Mouse (Mus musculus) heart, embryonic 14.5 days (tissue): ENCODE results near the gene Acadvl. TPM values are rescaled to one million over a fixed set of nuclear protein-coding genes. Genes with fewer than 3 reads are reported as not detected.

ENCODE experiments used
- ATAC-seq: fragments of 200-750 bp; cut with Nextera tagmentation; 2 replicates; pipeline ENCODE4 v1.8.0; 2017; ENCODE audit warnings: low read depth, moderate TSS enrichment; ENCODE audit not compliant: insufficient number of reproducible peaks, insufficient read depth, low FRiP score
- H3K27ac ChIP-seq, 2 experiments: fragments of 200-500 bp in 1 of 2; fragments of 300-500 bp in 1 of 2; sonication (generic) in 1 of 2; replicated peaks in 1 of 2; 2 replicates each; pipeline ENCODE4 v1.5.1; 2012 to 2014; ENCODE audit warnings: low read depth in 2 of 2, low read length in 2 of 2, control low read depth in 1 of 2, mild to moderate bottlenecking in 1 of 2, mixed read lengths in 1 of 2; ENCODE audit not compliant: control insufficient read depth in 1 of 2, insufficient read depth in 1 of 2
- H3K27me3 ChIP-seq: fragments of 300-500 bp; sonication (generic); 2 replicates; pipeline ENCODE4 v1.6.1; 2014; ENCODE audit warnings: mild to moderate bottlenecking, low read length, control low read depth; ENCODE audit not compliant: control insufficient read depth, insufficient read depth
- H3K36me3 ChIP-seq: fragments of 300-500 bp; sonication (generic); 2 replicates; pipeline ENCODE4 v1.6.1; 2014; ENCODE audit warnings: mild to moderate bottlenecking, control low read depth, low read length, mixed read lengths; ENCODE audit not compliant: control insufficient read depth, insufficient read depth
- H3K4me1 ChIP-seq, 2 experiments: fragments of 200-500 bp in 1 of 2; fragments of 300-500 bp in 1 of 2; sonication (generic) in 1 of 2; 2 replicates each; pipeline ENCODE4 v1.6.1; 2012 to 2014; ENCODE audit warnings: low read length in 2 of 2, control low read depth in 1 of 2, mixed read lengths in 1 of 2; ENCODE audit not compliant: control insufficient read depth in 2 of 2, insufficient read depth in 2 of 2
- H3K4me2 ChIP-seq: fragments of 300-500 bp; sonication (generic); 2 replicates; pipeline ENCODE4 v1.6.1; 2014; ENCODE audit warnings: mild to moderate bottlenecking, low read length
- H3K4me3 ChIP-seq, 2 experiments: fragments of 200-500 bp in 1 of 2; fragments of 300-500 bp in 1 of 2; sonication (generic) in 1 of 2; 2 replicates each; pipeline ENCODE4 v1.5.1; 2012 to 2014; ENCODE audit warnings: low read length in 2 of 2, mild to moderate bottlenecking in 2 of 2, control low read depth in 1 of 2, low read depth in 1 of 2, moderate library complexity in 1 of 2; ENCODE audit not compliant: control insufficient read depth in 1 of 2, insufficient read depth in 1 of 2
- H3K9ac ChIP-seq: fragments of 300-500 bp; sonication (generic); 2 replicates; pipeline ENCODE4 v1.6.1; 2014; ENCODE audit warnings: mild to moderate bottlenecking, low read length
- H3K9me3 ChIP-seq: fragments of 300-500 bp; sonication (generic); 2 replicates; pipeline ENCODE4 v1.6.1; 2016; ENCODE audit warnings: low read length, control low read depth; ENCODE audit not compliant: control insufficient read depth
- WGBS: fragments of 180-500 bp; shearing (Covaris S2); extraction: QIAGEN DNeasy Blood & Tissue Kit; methylation state at CpG from one replicate; pipeline ENCODE4 v1.1.7; 2014; 5-methylcytosine and 5-hydroxymethylcytosine counted together
- polyA plus RNA-seq: library from polyadenylated mRNA; unstranded; fragments of >200 nt; fragmentation: Nextera tagmentation; extraction: Ambion mirVana; gene quantifications from 2 replicates; pipeline ENCODE4 v1.2.1, GENCODE M21; 2014

The Acadvl gene
- polyA plus RNA-seq, 1 experiment from 2014 or later, result 185 TPM

DNA sequence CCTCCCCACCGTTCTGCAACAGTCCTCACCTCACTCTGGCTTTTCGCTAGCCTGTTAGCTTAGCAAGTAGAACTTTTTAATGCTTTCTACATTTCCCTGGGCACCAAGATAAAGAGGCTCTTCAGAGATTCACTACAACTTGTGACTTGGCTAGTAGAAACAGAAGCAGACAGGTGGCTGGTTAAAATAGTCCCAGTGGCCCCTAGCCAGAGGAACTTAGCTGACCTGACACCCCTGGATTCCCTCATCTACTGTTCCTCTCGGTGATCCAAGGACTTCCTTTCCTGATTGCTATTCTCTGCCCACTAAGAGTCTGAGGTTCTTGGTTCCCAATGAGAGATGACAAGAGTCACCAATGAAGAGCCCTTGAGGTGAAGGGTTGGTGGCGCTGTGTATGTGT, 31.8 kb downstream of the Acadvl start:
- WGBS, result 74% methylated on average over 4 of the region's 4 CpGs

DNA sequence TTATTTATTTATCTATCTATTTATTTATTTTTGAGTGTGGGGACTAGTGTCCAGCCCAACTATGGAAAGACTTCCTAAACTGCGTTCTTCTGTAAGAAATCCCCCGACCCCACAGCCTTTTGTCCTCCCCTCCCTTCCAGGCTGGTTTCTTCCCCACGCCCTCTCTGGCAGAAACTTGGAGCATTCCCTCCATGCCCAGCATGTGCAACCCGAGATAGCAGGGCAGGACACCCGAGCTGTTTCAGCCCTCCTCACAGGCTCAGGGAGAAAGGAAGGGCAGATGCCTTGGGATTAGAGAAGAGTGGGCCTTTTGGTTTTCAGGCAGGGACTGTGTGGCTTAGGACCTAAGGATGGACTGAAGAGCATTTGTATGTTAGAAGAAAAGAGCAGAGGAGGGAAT, 32.3 kb downstream of the Acadvl start:
- H3K9me3 ChIP-seq, result no peaks in the 10 kb centered on the region
- peaks cover 55% of the 10 kb centered on the region for H3K36me3 ChIP-seq
- H3K4me2 ChIP-seq, result peak overlapping the region; percentile 80
- WGBS, result 13% methylated on average over 5 of the region's 5 CpGs
- peak overlapping the region; percentile 20 to 99 for H3K27ac ChIP-seq
- peak overlapping the region in 1 of 2 experiments; percentile 99; a peak in 2 of 4 replicates for H3K4me3 ChIP-seq
- no peak for ATAC-seq
- H3K9ac ChIP-seq, result peak overlapping the region; percentile 99
- no peaks in the 10 kb centered on the region for H3K27me3 ChIP-seq
- H3K4me1 ChIP-seq, result peaks cover 11 to 24% of the 10 kb centered on the region in 2 experiments

More for the DNA sequence above, 31.8 kb downstream of the Acadvl start:
- H3K27me3 ChIP-seq, result no peaks in the 10 kb centered on the region
- H3K9me3 ChIP-seq, result no peaks in the 10 kb centered on the region
- peak overlapping the region; percentile 99 for H3K9ac ChIP-seq
- no peak for ATAC-seq
- H3K4me3 ChIP-seq, result peak overlapping the region in 1 of 2 experiments; percentile 99; a peak in 2 of 4 replicates
- peaks cover 57% of the 10 kb centered on the region for H3K36me3 ChIP-seq
- H3K4me1 ChIP-seq, result peaks cover 11 to 24% of the 10 kb centered on the region in 2 experiments
- peak overlapping the region in 1 of 2 experiments; percentile 99; a peak in 3 of 4 replicates for H3K27ac ChIP-seq
- H3K4me2 ChIP-seq, result peak overlapping the region; percentile 80

DNA sequence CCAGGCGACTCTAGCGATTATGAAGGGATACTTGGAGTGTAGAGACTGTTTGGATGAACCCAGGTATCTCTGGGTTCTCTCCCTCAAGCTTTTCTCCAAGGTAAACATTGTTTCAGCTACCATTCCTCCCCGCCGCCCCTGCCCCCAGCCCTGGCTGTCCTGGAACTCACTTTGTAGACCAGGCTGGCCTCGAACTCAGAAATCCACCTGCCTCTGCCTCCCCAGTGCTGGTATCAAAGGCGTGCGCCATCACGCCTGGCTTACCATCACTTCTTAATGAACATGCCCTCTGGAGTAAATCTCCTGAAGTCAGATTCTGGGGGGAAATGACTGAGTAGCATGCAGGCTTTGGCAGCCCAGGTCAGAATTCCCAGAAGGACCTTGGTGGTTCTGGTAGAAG, 33.0 kb downstream of the Acadvl start, which contains the start of gene Elp5:
Gene Elp5 (minus strand): TSS at position 293 of the 400 bp plus-strand sequence.
- Histone ChIP-seq H3K36me3 (peaks cover 53% of the 10 kb centered on the region), H3K9ac (peak within 1 kb of the TSS; percentile 99), H3K27me3 (no peaks in the 10 kb centered on the region), H3K4me3 (peak within 1 kb of the TSS; percentile 98 to 99), H3K9me3 (no peaks in the 10 kb centered on the region), H3K4me1 (peaks cover 11 to 24% of the 10 kb centered on the region in 2 experiments), H3K27ac (peak within 1 kb of the TSS; percentile 83 to 99), H3K4me2 (peak within 1 kb of the TSS; percentile 80)
- no peak for ATAC-seq
- WGBS, result 54% methylated on average over 8 of the region's 8 CpGs

DNA sequence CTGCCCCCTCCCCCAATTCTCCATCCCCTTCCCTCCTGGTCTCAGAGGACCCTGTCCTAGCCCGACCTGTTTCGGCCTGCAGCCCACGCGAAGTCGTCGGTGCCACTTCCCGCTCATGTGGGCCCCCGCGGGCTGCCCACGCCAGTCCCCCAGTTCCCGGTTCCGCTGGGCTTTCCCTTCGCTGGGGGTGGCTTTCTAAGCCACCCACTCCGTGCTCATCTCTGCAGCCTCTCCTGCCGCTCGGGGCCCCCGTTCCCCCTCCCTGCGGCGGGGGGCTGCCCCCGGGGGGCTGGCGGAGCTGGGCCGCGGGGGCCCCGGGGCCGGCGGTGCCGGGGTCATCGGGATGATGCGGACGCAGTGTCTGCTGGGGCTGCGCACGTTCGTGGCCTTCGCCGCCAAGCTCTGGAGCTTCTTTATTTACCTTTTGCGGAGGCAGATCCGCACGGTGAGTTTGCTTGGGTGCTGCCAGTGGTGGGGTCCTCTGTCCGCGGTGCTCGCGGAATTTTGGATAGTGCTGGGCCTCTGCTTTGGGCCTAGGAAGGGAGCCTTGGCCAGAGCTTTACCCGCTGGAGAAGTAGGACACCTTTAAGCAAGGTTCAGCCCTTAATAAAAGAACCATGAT, 34.0 kb downstream of the Acadvl start, which contains the start of gene Ctdnep1:
Gene Ctdnep1 (plus strand): TSS at position 16 of the 622 bp plus-strand sequence.
- no peak for ATAC-seq
- Histone ChIP-seq H3K4me3 (peak within 1 kb of the TSS; percentile 98 to 99), H3K27me3 (no peaks in the 10 kb centered on the region), H3K4me2 (peak within 1 kb of the TSS; percentile 88), H3K27ac (peak within 1 kb of the TSS; percentile 99), H3K9ac (peak within 1 kb of the TSS; percentile 99), H3K36me3 (peaks cover 51% of the 10 kb centered on the region), H3K4me1 (peaks cover 11 to 24% of the 10 kb centered on the region in 2 experiments), H3K9me3 (no peaks in the 10 kb centered on the region)
- under 1% methylated on average over 33 of the region's 43 CpGs for WGBS

DNA sequence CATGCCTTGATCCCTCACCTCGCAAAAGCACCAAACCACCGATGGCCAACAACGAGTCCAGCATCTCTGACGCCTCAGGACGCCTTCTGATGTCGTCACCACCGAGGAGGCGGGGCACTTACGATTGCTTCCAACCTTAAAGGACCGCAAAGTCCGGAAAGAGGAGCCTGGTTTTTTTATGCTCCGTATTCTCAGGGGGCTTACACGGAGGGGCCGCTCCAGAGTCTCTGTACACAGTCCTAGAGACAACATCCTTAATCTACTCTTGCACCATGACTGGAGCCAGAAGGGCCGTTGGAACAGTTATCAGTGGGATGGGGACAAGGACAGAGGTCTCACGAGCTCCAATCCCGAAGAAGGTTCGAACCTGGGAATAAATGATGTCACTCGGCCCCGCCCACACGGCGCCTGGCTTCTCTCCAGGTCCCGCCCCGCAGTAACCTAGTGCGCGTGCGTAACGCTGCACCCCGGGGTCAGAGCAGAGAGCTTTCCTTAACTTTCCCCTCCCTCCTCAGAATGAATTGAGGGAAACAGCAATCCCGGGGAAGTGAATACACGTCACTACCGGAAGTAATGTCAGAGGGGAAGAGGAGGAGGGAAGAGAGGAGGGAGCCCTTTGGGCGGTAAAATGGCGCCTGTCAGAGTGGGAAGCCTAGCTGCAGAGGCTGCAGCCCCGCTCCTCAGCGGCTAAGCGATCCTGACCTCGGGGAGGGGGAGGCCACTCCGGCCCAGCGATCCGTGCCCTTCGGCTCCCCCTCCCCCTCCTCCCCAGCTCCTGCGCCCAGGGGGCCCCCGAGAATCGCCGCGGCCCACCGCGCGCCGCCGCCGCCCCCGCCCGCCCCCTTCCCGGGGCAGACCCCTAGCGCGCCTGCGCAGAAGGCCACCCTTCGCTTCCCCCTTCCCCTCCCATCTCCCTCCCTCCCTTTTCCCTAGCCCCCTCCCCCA, 34.7 kb downstream of the Acadvl start:
- H3K36me3 ChIP-seq, result peaks cover 50% of the 10 kb centered on the region
- H3K4me1 ChIP-seq, result peaks cover 11 to 24% of the 10 kb centered on the region in 2 experiments
- H3K4me2 ChIP-seq, result peak overlapping the region; percentile 88
- H3K27ac ChIP-seq, result peak overlapping the region; percentile 99
- H3K27me3 ChIP-seq, result no peaks in the 10 kb centered on the region
- H3K9me3 ChIP-seq, result no peaks in the 10 kb centered on the region
- ATAC-seq, result peak; percentile 96
- under 1% methylated on average over 42 of the region's 60 CpGs for WGBS
- peak overlapping the region; percentile 99 for H3K9ac ChIP-seq
- peak overlapping the region; percentile 98 to 99 for H3K4me3 ChIP-seq

DNA sequence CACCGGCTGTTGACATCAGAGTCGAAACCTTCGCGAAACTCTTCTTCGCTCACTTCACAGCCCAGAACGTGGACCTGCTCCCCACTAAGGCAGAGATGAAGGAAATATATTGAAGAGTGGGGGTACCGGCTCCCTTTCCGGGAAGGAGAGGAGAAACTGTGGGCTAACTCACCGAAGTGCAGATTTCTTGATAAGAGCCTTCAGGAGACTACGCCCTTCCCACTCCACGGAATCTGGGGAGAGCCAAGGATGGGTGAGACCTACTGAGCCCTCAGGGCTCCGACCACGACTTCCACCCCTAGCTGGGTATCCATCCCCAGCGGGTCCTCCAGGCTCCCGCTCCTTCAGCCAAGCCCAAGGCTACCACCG, 35.4 kb downstream of the Acadvl start:
- Histone ChIP-seq H3K27me3 (no peaks in the 10 kb centered on the region), H3K27ac (peak overlapping the region; percentile 96 to 99), H3K4me1 (peaks cover 11 to 24% of the 10 kb centered on the region in 2 experiments), H3K36me3 (peaks cover 50% of the 10 kb centered on the region), H3K9me3 (no peaks in the 10 kb centered on the region), H3K9ac (peak overlapping the region; percentile 99), H3K4me2 (peak overlapping the region; percentile 88), H3K4me3 (peak overlapping the region; percentile 82 to 99)
- no peak for ATAC-seq
- WGBS, result 2% methylated on average over 16 of the region's 16 CpGs

DNA sequence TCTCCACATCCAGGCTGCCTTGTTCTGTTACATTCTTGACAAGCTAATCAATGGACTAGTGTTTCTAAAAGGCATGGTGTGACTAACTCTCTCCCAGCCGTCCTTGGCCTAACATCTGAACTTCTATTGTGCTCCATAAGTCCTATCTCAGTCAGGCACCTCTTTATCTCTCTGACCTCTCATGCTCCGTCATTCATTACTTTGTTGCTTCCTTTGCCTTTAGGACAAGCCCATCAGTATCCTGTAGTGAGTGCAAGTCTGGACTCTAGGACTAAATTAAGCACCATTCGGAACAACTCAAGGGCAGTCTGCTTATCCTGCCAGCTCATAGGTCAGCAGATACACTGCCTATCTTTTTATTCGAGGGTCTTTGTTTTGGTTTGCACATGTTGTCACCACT, 38.9 kb downstream of the Acadvl start:
- Histone ChIP-seq H3K27me3 (no peaks in the 10 kb centered on the region), H3K9ac (no peak overlapping the region), H3K27ac (no peak overlapping the region), H3K4me2 (no peak overlapping the region), H3K9me3 (no peaks in the 10 kb centered on the region), H3K4me1 (peaks cover 3 to 4% of the 10 kb centered on the region in 2 experiments; a peak in 3 of 4 replicates), H3K4me3 (no peak overlapping the region), H3K36me3 (peaks cover 71% of the 10 kb centered on the region)
- ATAC-seq, result no peak
- 34% methylated on average over 4 of the region's 4 CpGs for WGBS
